Mouse (Mus musculus): ENCODE measurements around the gene Gm13769. TPM values are rescaled to one million over a fixed set of nuclear protein-coding genes. Genes with fewer than 3 reads are reported as not detected.
"Not testable (repeated sequence)": the region's sequence is repeated elsewhere in the genome, so short reads cannot be mapped to it uniquely, and the experiment has no call there.

Gene Gm13769
- under 1 TPM in 1 of 2 experiments, not detected in 1; 0.18 TPM for total RNA-seq (2021)
- long read RNA-seq, experiment 1, result 0 reads
- long read RNA-seq, experiment 2, result 0 reads

GRCm38 (mm10) chr2:90321900-90322299 lies at the start of gene Gm13769:
TSS of gene Gm13769 (plus strand) at chr2:90322200.
- H3K27ac ChIP-seq; H3K4me3 ChIP-seq; intact Hi-C loops (cut with DNase I); DNase-seq (ENCODE audit: extremely low spot score in 1 of 2, low spot score in 2 of 2): not testable (repeated sequence)

GRCm38 (mm10) chr2:90292741-90293140 lies 29.3 kb upstream of the Gm13769 start, which contains the start of gene Olfr1272:
TSS of gene Olfr1272 (minus strand) at chr2:90292841.
- TF ChIP-seq CTCF (IDR thresholded peaks at IDR 0.05), result no peak
- no peak for DNase-seq (ENCODE audit: extremely low spot score in 1 of 2, low spot score in 2 of 2)
- H3K4me3 ChIP-seq, result no peak within 1 kb of the TSS
- intact Hi-C loops (cut with DNase I), result no loop called here
- no peak within 1 kb of the TSS for H3K27ac ChIP-seq

GRCm38 (mm10) chr2:90346694-90347093 lies 24.7 kb downstream of the Gm13769 start:
- H3K27ac ChIP-seq; DNase-seq (ENCODE audit: extremely low spot score in 1 of 2, low spot score in 2 of 2); intact Hi-C loops (cut with DNase I); H3K4me3 ChIP-seq: not testable (repeated sequence)

GRCm38 (mm10) chr2:90351047-90351446 lies 29.0 kb downstream of the Gm13769 start:
- H3K27ac ChIP-seq; DNase-seq (ENCODE audit: extremely low spot score in 1 of 2, low spot score in 2 of 2); intact Hi-C loops (cut with DNase I); H3K4me3 ChIP-seq: not testable (repeated sequence)

GRCm38 (mm10) chr2:90351540-90351939 lies 29.5 kb downstream of the Gm13769 start:
- H3K27ac ChIP-seq; DNase-seq (ENCODE audit: extremely low spot score in 1 of 2, low spot score in 2 of 2); H3K4me3 ChIP-seq; intact Hi-C loops (cut with DNase I): not testable (repeated sequence)

GRCm38 (mm10) chr2:90359229-90359628 lies 37.2 kb downstream of the Gm13769 start:
- intact Hi-C loops (cut with DNase I); H3K4me3 ChIP-seq; H3K27ac ChIP-seq; DNase-seq (ENCODE audit: extremely low spot score in 1 of 2, low spot score in 2 of 2): not testable (repeated sequence)

- H3K27ac ChIP-seq; DNase-seq (ENCODE audit: extremely low spot score in 1 of 2, low spot score in 2 of 2); intact Hi-C loops (cut with DNase I); H3K4me3 ChIP-seq: not testable (repeated sequence)
Measured at GRCm38 (mm10) chr2:90360199-90360598, 38.2 kb downstream of the Gm13769 start.

Other genes starting within 250 kb of the Gm13769 start
- not detected for gene Olfr1269, start 200.8 kb upstream of the Gm13769 start, total RNA-seq (2021)
- gene Olfr32, start 179.9 kb upstream of the Gm13769 start, total RNA-seq (2021), result not detected
- not detected for gene Olfr1270, start 169.1 kb upstream of the Gm13769 start, total RNA-seq (2021)
- under 1 TPM; 0.14 TPM for gene Olfr1506, start 97.7 kb upstream of the Gm13769 start, total RNA-seq (2021)
- not detected for gene Olfr142, start 64.6 kb upstream of the Gm13769 start, total RNA-seq (2021)
- not detected for gene Olfr1271, start 51.2 kb upstream of the Gm13769 start, total RNA-seq (2021)
- gene Olfr1272, start 29.4 kb upstream of the Gm13769 start, total RNA-seq (2021), result not detected
- not detected for gene Olfr1274-ps, start 76.5 kb downstream of the Gm13769 start, total RNA-seq (2021)

All from left cerebral cortex, adult 2 months (tissue).